ENCODE assay signal across 20 mouse cellular contexts in the genomic region with DNA sequence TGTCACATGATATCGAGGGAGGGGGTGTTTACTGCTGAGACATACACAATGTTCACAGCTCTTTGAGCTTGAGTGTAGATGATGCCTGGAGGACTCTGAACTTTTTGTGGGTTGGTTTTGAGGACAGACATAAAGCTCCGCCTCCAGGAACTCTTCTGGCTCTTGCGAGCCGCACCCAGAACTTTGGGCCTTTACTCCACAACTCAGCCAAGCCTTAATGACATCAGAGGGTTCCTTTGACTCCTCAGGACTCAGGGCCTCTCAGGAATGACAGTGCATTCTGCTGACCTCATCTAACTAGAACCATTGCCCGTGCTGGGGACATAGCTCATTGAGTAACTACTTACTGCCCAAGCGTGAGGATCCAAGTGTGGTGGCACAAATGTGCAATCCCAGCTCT. TPM values are rescaled to one million over a fixed set of nuclear protein-coding genes. Genes with fewer than 3 reads are reported as not detected.
DNase-seq lines count a peak whose midpoint lies in the region; ATAC-seq and TF ChIP-seq lines count a peak whose summit lies in the region.
"Had no signal": no experiment of that assay in that cellular context is flagged by ENCODE, and none has a peak within 500 bp of the region (broad histone marks: within the 10 kb centered on the region; RNA-seq: fewer than 3 reads in every experiment).

No protein-coding gene starts in this region.

- H3K27ac ChIP-seq in lung, embryonic 16.5 days (ENCODE audit: low read length): no peak overlapping the region
- peak overlapping the region; percentile 74 for H3K27ac ChIP-seq in intestine, postnatal 0 days (ENCODE audit: low read depth, low read length)
- no peak overlapping the region for H3K27ac ChIP-seq in hindbrain, postnatal 0 days
- H3K27ac ChIP-seq: embryonic facial prominence, embryonic 13.5 days; forebrain, embryonic 15.5 days; hindbrain, embryonic 12.5 days; limb, embryonic 13.5 days; liver, embryonic 14.5 days had no signal

- peaks cover 17% of the 10 kb centered on the region for H3K4me1 ChIP-seq in lung, embryonic 16.5 days (replicated peaks; ENCODE audit: control insufficient read depth, insufficient read depth, low read length)
- H3K4me1 ChIP-seq in intestine, postnatal 0 days (replicated peaks; ENCODE audit: control insufficient read depth, insufficient read depth, low read length): peaks cover 20% of the 10 kb centered on the region
- no peaks in the 10 kb centered on the region for H3K4me1 ChIP-seq in hindbrain, postnatal 0 days (ENCODE audit: insufficient read depth, low read length)
- H3K4me1 ChIP-seq: forebrain, embryonic 15.5 days; hindbrain, embryonic 12.5 days had no signal

- no peak for TF ChIP-seq CTCF in intestine, postnatal 0 days (IDR thresholded peaks at IDR 0.05; ENCODE audit: low read depth)
- TF ChIP-seq CTCF in hindbrain, postnatal 0 days (IDR thresholded peaks at IDR 0.05; ENCODE audit: low read depth): no peak

- H3K36me3 ChIP-seq in lung, embryonic 16.5 days (ENCODE audit: control insufficient read depth, insufficient read depth, low read length): no peaks in the 10 kb centered on the region
- H3K36me3 ChIP-seq in intestine, postnatal 0 days (ENCODE audit: control insufficient read depth, insufficient read depth): no peaks in the 10 kb centered on the region
- no peaks in the 10 kb centered on the region for H3K36me3 ChIP-seq in hindbrain, postnatal 0 days (ENCODE audit: insufficient read depth, low read length)
- H3K36me3 ChIP-seq: embryonic facial prominence, embryonic 13.5 days; forebrain, embryonic 15.5 days; hindbrain, embryonic 12.5 days; limb, embryonic 13.5 days had no signal

- 89% methylated on average over 6 of the region's 6 CpGs for WGBS in lung, embryonic 16.5 days
- 45% methylated on average over 6 of the region's 6 CpGs for WGBS in intestine, postnatal 0 days
- WGBS in hindbrain, postnatal 0 days: 94% methylated on average over 6 of the region's 6 CpGs

- DNase-seq in adrenal gland, postnatal 14 days: peak; percentile 28
- no peak for DNase-seq in adrenal gland, adult 18-20 months (ENCODE audit: low spot score in 2 of 2)
- no peak for DNase-seq in lung, postnatal 4 days
- DNase-seq in yolk sac, embryonic 10.5 days (ENCODE audit: low spot score): peak; percentile 75
- DNase-seq in layer of hippocampus, postnatal 25 days (ENCODE audit: extremely low spot score in 1 of 2, low spot score in 1 of 2): no peak
- DNase-seq in hindbrain, postnatal 0 days (ENCODE audit: low spot score): no peak
- DNase-seq: cerebellum, adult 9-11 months; heart, postnatal 10 days; layer of hippocampus, adult 9-11 months; lung, postnatal 10 days; right cerebral cortex, postnatal 14 days had no signal

- no peak overlapping the region for H3K4me2 ChIP-seq in lung, embryonic 16.5 days (ENCODE audit: low read depth, low read length)
- H3K4me2 ChIP-seq in intestine, postnatal 0 days (replicated peaks; ENCODE audit: low read depth): no peak overlapping the region
- H3K4me2 ChIP-seq in hindbrain, postnatal 0 days (ENCODE audit: low read depth, low read length): no peak overlapping the region
- H3K4me2 ChIP-seq: embryonic facial prominence, embryonic 13.5 days; forebrain, embryonic 15.5 days; heart, embryonic 11.5 days; hindbrain, embryonic 12.5 days; limb, embryonic 13.5 days had no signal

- H3K4me3 ChIP-seq in lung, embryonic 16.5 days (ENCODE audit: low read length): no peak overlapping the region
- H3K4me3 ChIP-seq in intestine, postnatal 0 days (ENCODE audit: low read depth, low read length): no peak overlapping the region
- no peak overlapping the region for H3K4me3 ChIP-seq in hindbrain, postnatal 0 days (ENCODE audit: low read length)
- H3K4me3 ChIP-seq: embryonic facial prominence, embryonic 13.5 days; forebrain, embryonic 15.5 days; hindbrain, embryonic 12.5 days; limb, embryonic 13.5 days had no signal

- no peaks in the 10 kb centered on the region for H3K27me3 ChIP-seq in lung, embryonic 16.5 days (ENCODE audit: control insufficient read depth, insufficient read depth, low read depth, low read length)
- no peaks in the 10 kb centered on the region for H3K27me3 ChIP-seq in intestine, postnatal 0 days (replicated peaks; ENCODE audit: control insufficient read depth, insufficient read depth, low read length)
- no peaks in the 10 kb centered on the region for H3K27me3 ChIP-seq in hindbrain, postnatal 0 days (ENCODE audit: insufficient read depth, low read length)
- H3K27me3 ChIP-seq: embryonic facial prominence, embryonic 13.5 days; forebrain, embryonic 15.5 days; hindbrain, embryonic 12.5 days; limb, embryonic 13.5 days had no signal

- ATAC-seq in lung, embryonic 16.5 days (ENCODE audit: low read depth): peak; percentile 15; the same call in 1 of the 2 replicates
- peak; percentile 94 for ATAC-seq in intestine, postnatal 0 days
- no peak for ATAC-seq in hindbrain, postnatal 0 days
- ATAC-seq: CD4-positive, CD25-positive, alpha-beta regulatory T cell, adult 4 months; forebrain, embryonic 15.5 days had no signal

- no peaks in the 10 kb centered on the region for H3K9me3 ChIP-seq in lung, embryonic 16.5 days (ENCODE audit: control insufficient read depth, low read length)
- no peaks in the 10 kb centered on the region for H3K9me3 ChIP-seq in intestine, postnatal 0 days (ENCODE audit: control insufficient read depth)
- no peaks in the 10 kb centered on the region for H3K9me3 ChIP-seq in hindbrain, postnatal 0 days (ENCODE audit: low read length)
- H3K9me3 ChIP-seq: embryonic facial prominence, embryonic 13.5 days; forebrain, embryonic 15.5 days; hindbrain, embryonic 12.5 days; limb, embryonic 13.5 days had no signal

- no peak overlapping the region for H3K9ac ChIP-seq in lung, embryonic 16.5 days (ENCODE audit: low read length)
- no peak overlapping the region for H3K9ac ChIP-seq in intestine, postnatal 0 days (ENCODE audit: low read depth, low read length)
- H3K9ac ChIP-seq in hindbrain, postnatal 0 days (replicated peaks; ENCODE audit: low read length): no peak overlapping the region
- H3K9ac ChIP-seq: embryonic facial prominence, embryonic 13.5 days; forebrain, embryonic 15.5 days; hindbrain, embryonic 12.5 days; limb, embryonic 13.5 days; liver, embryonic 14.5 days had no signal

RNA-seq across cellular contexts. Expression of a gene that starts 25.7 kb away (rescaled TPM):
- 97.2 and 105 TPM in 2 replicates for total RNA-seq in adrenal gland, postnatal 14 days (2021)
- total RNA-seq in adrenal gland, adult 18-20 months (2021): 100 to 1,000 TPM; 118 to 119 TPM
- polyA plus RNA-seq in lung, embryonic 16.5 days (2015; fragmentation: Nextera tagmentation; extraction: Ambion mirVana): 11.7 and 12.8 TPM in 2 replicates
- 13.3 and 14.9 TPM in 2 replicates for polyA plus RNA-seq in intestine, postnatal 0 days (2015; fragmentation: Nextera tagmentation; extraction: Ambion mirVana)
- total RNA-seq in layer of hippocampus, postnatal 25 days (2021): 10 to 100 TPM; 55.4 to 59.0 TPM
- total RNA-seq in hindbrain, postnatal 0 days (2014; rRNA removed): 91.5 and 99.1 TPM in 2 replicates
- 10.2 and 11.4 TPM in 2 replicates for polyA plus RNA-seq in hindbrain, postnatal 0 days (2015; fragmentation: Nextera tagmentation; extraction: Ambion mirVana)

Comparison
In these comparisons a context has a peak if more than half of its experiments do, and no peak if none do; other contexts are left out.
1. DNase-seq: peak in adrenal gland, postnatal 14 days (single experiment) and yolk sac, embryonic 10.5 days (single experiment); none in adrenal gland, adult 18-20 months (0 of 2), lung, postnatal 4 days (0 of 2), layer of hippocampus, postnatal 25 days (0 of 2) and hindbrain, postnatal 0 days (single experiment).